In the genomic region with DNA sequence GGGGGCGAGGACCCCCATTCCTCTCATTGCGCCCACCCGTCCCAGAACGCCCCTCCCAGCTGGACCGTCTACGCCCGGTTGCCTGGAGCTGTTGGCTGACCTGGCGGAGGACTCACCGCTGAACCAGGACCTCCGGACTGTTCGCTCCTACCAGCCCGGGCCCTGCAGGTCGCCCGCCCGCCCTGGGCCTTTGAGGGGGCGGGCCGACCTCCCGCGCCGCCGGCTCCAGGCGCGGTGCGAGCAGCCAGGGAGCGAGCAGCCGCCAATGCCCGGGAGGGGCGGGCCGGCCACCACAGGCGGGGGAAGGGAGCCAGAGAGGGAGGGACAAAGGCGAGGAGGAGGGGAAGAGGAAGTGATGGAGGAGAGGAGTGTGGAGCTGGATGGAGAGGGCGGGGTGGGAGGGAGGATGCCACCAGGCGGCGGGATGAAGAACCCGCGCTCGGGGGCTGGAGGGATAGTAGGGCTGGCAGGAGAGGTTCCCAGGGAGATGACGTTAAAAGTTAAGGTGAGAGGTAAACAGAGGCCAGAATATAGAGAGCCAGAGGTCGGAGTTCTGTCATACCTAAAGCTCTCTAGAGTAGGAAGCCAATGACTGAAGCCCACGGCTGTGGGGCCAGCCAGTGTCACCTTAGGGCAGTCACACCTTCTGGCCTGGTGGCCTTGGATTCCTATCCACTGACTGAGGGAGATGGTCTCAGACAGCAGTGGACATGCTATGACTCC, we compare ENCODE assay signal across 8 mouse cellular contexts. TPM values are rescaled to one million over a fixed set of nuclear protein-coding genes. Genes with fewer than 3 reads are reported as not detected.
DNase-seq lines count a peak whose midpoint lies in the region; ATAC-seq and TF ChIP-seq lines count a peak whose summit lies in the region.

No protein-coding gene starts in this region.

- H3K27ac ChIP-seq in ES-Bruce4 (ENCODE audit: insufficient read depth, low read length): no peak overlapping the region
- peak overlapping the region; percentile 84 for H3K27ac ChIP-seq in forebrain, embryonic 12.5 days
- peak overlapping the region; percentile 88 for H3K27ac ChIP-seq in heart, postnatal 0 days (ENCODE audit: low read depth)
- no peak overlapping the region for H3K27ac ChIP-seq in liver, embryonic 15.5 days (replicated peaks)
- H3K27ac ChIP-seq in neural tube, embryonic 11.5 days (ENCODE audit: low read depth, low read length): peak overlapping the region; percentile 75
- H3K27ac ChIP-seq in thymus, adult 2 months (ENCODE audit: control insufficient read depth, insufficient read depth, low read length): no peak overlapping the region

- no peaks in the 10 kb centered on the region for H3K36me3 ChIP-seq in ES-Bruce4 (ENCODE audit: control insufficient read depth, insufficient read depth, low read length, poor library complexity, severe bottlenecking)
- H3K36me3 ChIP-seq in forebrain, embryonic 12.5 days (replicated peaks): peaks cover 15% of the 10 kb centered on the region
- peaks cover 21% of the 10 kb centered on the region for H3K36me3 ChIP-seq in heart, postnatal 0 days (replicated peaks; ENCODE audit: control insufficient read depth, insufficient read depth, low read length)
- no peaks in the 10 kb centered on the region for H3K36me3 ChIP-seq in liver, embryonic 15.5 days (replicated peaks)
- H3K36me3 ChIP-seq in neural tube, embryonic 11.5 days (ENCODE audit: control insufficient read depth, insufficient read depth, low read length): peaks cover 4% of the 10 kb centered on the region
- H3K36me3 ChIP-seq in thymus, adult 2 months (ENCODE audit: control insufficient read depth, insufficient read depth, low read length): no peaks in the 10 kb centered on the region

- peak overlapping the region; percentile 79 for H3K4me2 ChIP-seq in forebrain, embryonic 12.5 days
- H3K4me2 ChIP-seq in heart, postnatal 0 days (ENCODE audit: low read depth, low read length): peak overlapping the region; percentile 90
- H3K4me2 ChIP-seq in liver, embryonic 15.5 days: peak overlapping the region; percentile 74
- H3K4me2 ChIP-seq in neural tube, embryonic 11.5 days (ENCODE audit: low read depth): peak overlapping the region; percentile 79

- H3K4me1 ChIP-seq in ES-Bruce4 (ENCODE audit: control insufficient read depth, insufficient read depth, low read length): no peaks in the 10 kb centered on the region
- peaks cover 72% of the 10 kb centered on the region for H3K4me1 ChIP-seq in forebrain, embryonic 12.5 days
- peaks cover 65% of the 10 kb centered on the region for H3K4me1 ChIP-seq in heart, postnatal 0 days (ENCODE audit: control insufficient read depth, insufficient read depth)
- H3K4me1 ChIP-seq in liver, embryonic 15.5 days (replicated peaks): peaks cover 51% of the 10 kb centered on the region
- peaks cover 41% of the 10 kb centered on the region for H3K4me1 ChIP-seq in neural tube, embryonic 11.5 days (ENCODE audit: control insufficient read depth, insufficient read depth, low read length)
- peaks cover 44% of the 10 kb centered on the region for H3K4me1 ChIP-seq in thymus, adult 2 months (replicated peaks; ENCODE audit: control insufficient read depth, insufficient read depth, low read length)

- ATAC-seq in forebrain, embryonic 12.5 days (ENCODE audit: low FRiP score): peak; percentile 92
- peak; percentile 82 for ATAC-seq in heart, postnatal 0 days (ENCODE audit: insufficient read depth, low read depth)
- peak; percentile 73 for ATAC-seq in liver, embryonic 15.5 days (ENCODE audit: insufficient read depth)
- ATAC-seq in neural tube, embryonic 11.5 days (ENCODE audit: insufficient read depth, low FRiP score, low TSS enrichment): peak; percentile 81

- TF ChIP-seq CTCF in ES-Bruce4 (IDR thresholded peaks at IDR 0.05; ENCODE audit: low read depth, low read length): peak; percentile 31
- peak; percentile 35 for TF ChIP-seq CTCF in heart, postnatal 0 days (IDR thresholded peaks at IDR 0.05; ENCODE audit: low read depth)
- TF ChIP-seq CTCF in thymus, adult 2 months (IDR thresholded peaks at IDR 0.05; ENCODE audit: borderline replicate concordance, control insufficient read depth, extremely low read depth, insufficient read depth, low read length, poor library complexity): no peak

- peak overlapping the region; percentile 78 for H3K9ac ChIP-seq in ES-Bruce4 (ENCODE audit: low read depth, poor library complexity, severe bottlenecking)
- H3K9ac ChIP-seq in forebrain, embryonic 12.5 days: peak overlapping the region; percentile 84
- H3K9ac ChIP-seq in heart, postnatal 0 days (replicated peaks; ENCODE audit: low read depth, low read length): peak overlapping the region; percentile 64
- peak overlapping the region; percentile 25; the same call in 1 of the 2 replicates for H3K9ac ChIP-seq in liver, embryonic 15.5 days
- H3K9ac ChIP-seq in neural tube, embryonic 11.5 days (ENCODE audit: low read length): peak overlapping the region; percentile 93

- peak overlapping the region; percentile 78 for H3K4me3 ChIP-seq in ES-Bruce4 (ENCODE audit: low read depth, low read length)
- H3K4me3 ChIP-seq in forebrain, embryonic 12.5 days (replicated peaks): peak overlapping the region; percentile 67
- peak overlapping the region; percentile 72 for H3K4me3 ChIP-seq in heart, postnatal 0 days (ENCODE audit: low read depth, low read length)
- peak overlapping the region; percentile 55 for H3K4me3 ChIP-seq in liver, embryonic 15.5 days (replicated peaks)
- peak overlapping the region; percentile 83 for H3K4me3 ChIP-seq in neural tube, embryonic 11.5 days (ENCODE audit: low read depth, low read length)
- peak overlapping the region; percentile 47 for H3K4me3 ChIP-seq in thymus, adult 2 months (ENCODE audit: control insufficient read depth, insufficient read depth, low read length)

- TF ChIP-seq POLR2A in ES-Bruce4 (IDR thresholded peaks at IDR 0.05; ENCODE audit: insufficient read depth, low read length): no peak
- TF ChIP-seq POLR2A in thymus, adult 2 months (IDR thresholded peaks at IDR 0.05; ENCODE audit: control insufficient read depth, extremely low read depth, insufficient read depth, low read length, poor library complexity): no peak

- WGBS in forebrain, embryonic 12.5 days: 1% methylated on average over 40 of the region's 40 CpGs
- 1% methylated on average over 39 of the region's 40 CpGs for WGBS in heart, postnatal 0 days
- WGBS in liver, embryonic 15.5 days (ENCODE audit: insufficient replicate concordance): 2% methylated on average over 39 of the region's 40 CpGs
- WGBS in neural tube, embryonic 11.5 days: 1% methylated on average over 40 of the region's 40 CpGs
- WGBS in thymus, adult 2 months: 2% methylated on average over 40 of the region's 40 CpGs

- no peaks in the 10 kb centered on the region for H3K27me3 ChIP-seq in ES-Bruce4 (ENCODE audit: control insufficient read depth, insufficient read depth, low read length, poor library complexity, severe bottlenecking)
- no peaks in the 10 kb centered on the region for H3K27me3 ChIP-seq in forebrain, embryonic 12.5 days
- no peaks in the 10 kb centered on the region for H3K27me3 ChIP-seq in heart, postnatal 0 days (ENCODE audit: control insufficient read depth, insufficient read depth, low read length)
- H3K27me3 ChIP-seq in liver, embryonic 15.5 days: peaks cover 31% of the 10 kb centered on the region
- no peaks in the 10 kb centered on the region for H3K27me3 ChIP-seq in neural tube, embryonic 11.5 days (ENCODE audit: control insufficient read depth, insufficient read depth, low read length)
- H3K27me3 ChIP-seq in thymus, adult 2 months (ENCODE audit: control insufficient read depth, insufficient read depth, low read length): no peaks in the 10 kb centered on the region

- peak; percentile 65 for DNase-seq in c-Kit-positive CD71-negative TER-119-negative erythroid progenitor cells, embryonic 14.5 days (ENCODE audit: low read depth)
- peak; percentile 91 for DNase-seq in heart, postnatal 0 days (ENCODE audit: low spot score)
- DNase-seq in kidney, postnatal 36 days: peak; percentile 93
- DNase-seq in neural tube, embryonic 11.5 days (ENCODE audit: low spot score): peak; percentile 86
- DNase-seq in thymus, adult 2 months: peak; percentile 37

- H3K9me3 ChIP-seq in ES-Bruce4 (replicated peaks; ENCODE audit: control insufficient read depth, insufficient read depth, low read length, poor library complexity, severe bottlenecking): no peaks in the 10 kb centered on the region
- H3K9me3 ChIP-seq in forebrain, embryonic 12.5 days: no peaks in the 10 kb centered on the region
- no peaks in the 10 kb centered on the region for H3K9me3 ChIP-seq in heart, postnatal 0 days (replicated peaks; ENCODE audit: control insufficient read depth, low read length)
- no peaks in the 10 kb centered on the region for H3K9me3 ChIP-seq in liver, embryonic 15.5 days (replicated peaks)
- H3K9me3 ChIP-seq in neural tube, embryonic 11.5 days (ENCODE audit: control insufficient read depth, low read length): no peaks in the 10 kb centered on the region

- no peak for TF ChIP-seq EP300 in ES-Bruce4 (IDR thresholded peaks at IDR 0.05; ENCODE audit: insufficient read depth, low read depth, low read length)
- TF ChIP-seq EP300 in heart, postnatal 0 days (IDR thresholded peaks at IDR 0.05; ENCODE audit: low read depth): no peak

RNA-seq across cellular contexts. Expression of a gene that starts 13.7 kb away (rescaled TPM):
- 19.0 and 22.3 TPM in 2 replicates for polyA plus RNA-seq in ES-Bruce4 (2011; ENCODE audit: insufficient read depth, insufficient read length, low read depth, missing spikeins)
- polyA plus RNA-seq in forebrain, embryonic 12.5 days (2016; fragmentation: Nextera tagmentation; extraction: Ambion mirVana): 57.5 and 67.3 TPM in 2 replicates
- total RNA-seq in heart, postnatal 0 days (2014; rRNA removed; ENCODE audit: low replicate concordance): 96.0 and 138 TPM in 2 replicates
- 25.8 and 28.0 TPM in 2 replicates for polyA plus RNA-seq in heart, postnatal 0 days (2015; fragmentation: Nextera tagmentation; extraction: Ambion mirVana)
- 2.5 and 2.7 TPM in 2 replicates for polyA plus RNA-seq in liver, embryonic 15.5 days (2015; fragmentation: Nextera tagmentation; extraction: Ambion mirVana)
- polyA plus RNA-seq in neural tube, embryonic 11.5 days (2014; fragmentation: Nextera tagmentation; extraction: Ambion mirVana): 44.3 and 47.7 TPM in 2 replicates
- polyA plus RNA-seq in thymus, adult 2 months (2012; rRNA removed): 16.5 and 27.3 TPM in 2 replicates

RNA-seq across cellular contexts. Expression of a gene that starts 46.3 kb away (rescaled TPM):
- polyA plus RNA-seq in ES-Bruce4 (2011; ENCODE audit: insufficient read depth, insufficient read length, low read depth, missing spikeins): 259 and 291 TPM in 2 replicates
- polyA plus RNA-seq in forebrain, embryonic 12.5 days (2016; fragmentation: Nextera tagmentation; extraction: Ambion mirVana): 167 and 170 TPM in 2 replicates
- total RNA-seq in heart, postnatal 0 days (2014; rRNA removed; ENCODE audit: low replicate concordance): 71.6 and 80.1 TPM in 2 replicates
- 69.5 and 78.3 TPM in 2 replicates for polyA plus RNA-seq in heart, postnatal 0 days (2015; fragmentation: Nextera tagmentation; extraction: Ambion mirVana)
- 87.1 and 89.2 TPM in 2 replicates for polyA plus RNA-seq in liver, embryonic 15.5 days (2015; fragmentation: Nextera tagmentation; extraction: Ambion mirVana)
- 211 and 214 TPM in 2 replicates for polyA plus RNA-seq in neural tube, embryonic 11.5 days (2014; fragmentation: Nextera tagmentation; extraction: Ambion mirVana)
- 42.0 and 43.1 TPM in 2 replicates for polyA plus RNA-seq in thymus, adult 2 months (2012; rRNA removed)

RNA-seq across cellular contexts. Expression of a gene that starts 46.4 kb away (rescaled TPM):
- 329 and 336 TPM in 2 replicates for polyA plus RNA-seq in ES-Bruce4 (2011; ENCODE audit: insufficient read depth, insufficient read length, low read depth, missing spikeins)
- polyA plus RNA-seq in forebrain, embryonic 12.5 days (2016; fragmentation: Nextera tagmentation; extraction: Ambion mirVana): 124 and 130 TPM in 2 replicates
- 10.0 and 41.0 TPM in 2 replicates for total RNA-seq in heart, postnatal 0 days (2014; rRNA removed; ENCODE audit: low replicate concordance)
- 49.5 and 60.6 TPM in 2 replicates for polyA plus RNA-seq in heart, postnatal 0 days (2015; fragmentation: Nextera tagmentation; extraction: Ambion mirVana)
- 16.7 and 19.0 TPM in 2 replicates for polyA plus RNA-seq in liver, embryonic 15.5 days (2015; fragmentation: Nextera tagmentation; extraction: Ambion mirVana)
- 144 and 145 TPM in 2 replicates for polyA plus RNA-seq in neural tube, embryonic 11.5 days (2014; fragmentation: Nextera tagmentation; extraction: Ambion mirVana)
- 35.1 and 42.2 TPM in 2 replicates for polyA plus RNA-seq in thymus, adult 2 months (2012; rRNA removed)

RNA-seq across cellular contexts. Expression of a gene that starts 48.3 kb away (rescaled TPM):
- not detected in 2 replicates for polyA plus RNA-seq in ES-Bruce4 (2011; ENCODE audit: insufficient read depth, insufficient read length, low read depth, missing spikeins)
- not detected in 2 replicates for polyA plus RNA-seq in forebrain, embryonic 12.5 days (2016; fragmentation: Nextera tagmentation; extraction: Ambion mirVana)
- not detected in 2 replicates for total RNA-seq in heart, postnatal 0 days (2014; rRNA removed; ENCODE audit: low replicate concordance)
- not detected in 2 replicates for polyA plus RNA-seq in heart, postnatal 0 days (2015; fragmentation: Nextera tagmentation; extraction: Ambion mirVana)
- polyA plus RNA-seq in liver, embryonic 15.5 days (2015; fragmentation: Nextera tagmentation; extraction: Ambion mirVana): not detected in 2 replicates
- polyA plus RNA-seq in neural tube, embryonic 11.5 days (2014; fragmentation: Nextera tagmentation; extraction: Ambion mirVana): not detected in 2 replicates
- polyA plus RNA-seq in thymus, adult 2 months (2012; rRNA removed): 0.15 and 0.29 TPM in 2 replicates

Comparison
In these comparisons a context has a peak if more than half of its experiments do, and no peak if none do; other contexts are left out.
1. H3K27ac ChIP-seq: peak in forebrain, embryonic 12.5 days (single experiment), heart, postnatal 0 days (single experiment) and neural tube, embryonic 11.5 days (single experiment); none in ES-Bruce4 (single experiment), liver, embryonic 15.5 days (single experiment) and thymus, adult 2 months (single experiment).
2. H3K9ac ChIP-seq: peak in every context shown above with its lines; median percentile 93 in neural tube, embryonic 11.5 days; 84 in forebrain, embryonic 12.5 days; 78 in ES-Bruce4; 64 in heart, postnatal 0 days; 25 in liver, embryonic 15.5 days.
3. DNase-seq: peak in every context shown above with its lines; median percentile 93 in kidney, postnatal 36 days; 91 in heart, postnatal 0 days; 86 in neural tube, embryonic 11.5 days; 65 in c-Kit-positive CD71-negative TER-119-negative erythroid progenitor cells, embryonic 14.5 days; 37 in thymus, adult 2 months.
4. Peak in every context shown above with its lines, with median percentiles within 50 percentile points of each other: H3K4me3 ChIP-seq, ATAC-seq and H3K4me2 ChIP-seq.